ENCODE assay signal across 9 mouse cellular contexts in the genomic region with DNA sequence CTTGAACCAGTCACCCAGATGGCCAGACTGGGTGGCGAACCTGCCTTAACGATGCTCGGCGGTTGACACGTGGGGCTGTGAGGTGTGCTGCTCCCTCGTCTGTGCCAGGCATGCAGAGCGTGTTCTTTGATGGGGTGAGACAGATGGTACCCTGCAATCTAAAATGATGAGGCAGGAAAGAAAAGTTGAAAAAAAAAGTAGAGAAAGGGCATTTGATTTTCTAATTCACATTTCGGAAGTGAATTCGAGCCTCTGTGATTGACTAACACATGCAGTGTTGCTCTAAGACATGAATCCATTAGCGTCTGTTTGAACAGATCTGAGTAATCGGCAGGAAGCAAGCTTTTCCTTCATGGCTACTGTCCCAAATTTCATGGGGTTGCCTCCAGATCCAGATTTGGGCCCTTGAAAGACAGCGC.
DNase-seq lines count a peak whose midpoint lies in the region; ATAC-seq lines count a peak whose summit lies in the region.
"Had no signal": no experiment of that assay in that cellular context is flagged by ENCODE, and none has a peak within 500 bp of the region (broad histone marks: within the 10 kb centered on the region; RNA-seq: fewer than 3 reads in every experiment).

No protein-coding gene starts in this region.

- no peak for DNase-seq in forebrain, embryonic 11.5 days (ENCODE audit: low spot score)
- DNase-seq in MN1 (ENCODE audit: low spot score), result peak; percentile 45
- peak; percentile 42 for DNase-seq in lung, postnatal 25 days (ENCODE audit: low spot score)
- DNase-seq in adrenal gland, postnatal 10 days, result no peak
- no peak for DNase-seq in embryo, embryonic 9.5 days (ENCODE audit: extremely low spot score)
- DNase-seq: right cerebral cortex, postnatal 4 days had no signal

- no peak overlapping the region for H3K9ac ChIP-seq in forebrain, embryonic 15.5 days (replicated peaks)
- H3K9ac ChIP-seq in forebrain, embryonic 11.5 days (ENCODE audit: low read length), result no peak overlapping the region
- H3K9ac ChIP-seq in heart, embryonic 14.5 days (ENCODE audit: low read length), result no peak overlapping the region
- no peak overlapping the region for H3K9ac ChIP-seq in hindbrain, embryonic 13.5 days

- H3K36me3 ChIP-seq in forebrain, embryonic 15.5 days, result no peaks in the 10 kb centered on the region
- no peaks in the 10 kb centered on the region for H3K36me3 ChIP-seq in forebrain, embryonic 11.5 days (ENCODE audit: control insufficient read depth, insufficient read depth, low read length)
- no peaks in the 10 kb centered on the region for H3K36me3 ChIP-seq in heart, embryonic 14.5 days (ENCODE audit: control insufficient read depth, insufficient read depth, low read length)
- no peaks in the 10 kb centered on the region for H3K36me3 ChIP-seq in hindbrain, embryonic 13.5 days

- no peak overlapping the region for H3K4me2 ChIP-seq in forebrain, embryonic 15.5 days (replicated peaks)
- H3K4me2 ChIP-seq in forebrain, embryonic 11.5 days (ENCODE audit: low read depth, low read length, severe bottlenecking), result no peak overlapping the region
- H3K4me2 ChIP-seq in heart, embryonic 14.5 days (ENCODE audit: low read length), result peak overlapping the region; percentile 57; the same call in 1 of the 2 replicates
- H3K4me2 ChIP-seq in hindbrain, embryonic 13.5 days, result no peak overlapping the region

- H3K27ac ChIP-seq in forebrain, embryonic 15.5 days (replicated peaks), result peak overlapping the region; percentile 76
- no peak overlapping the region for H3K27ac ChIP-seq in forebrain, embryonic 11.5 days (ENCODE audit: low read depth, low read length)
- peak overlapping the region; percentile 70 to 91; a peak in 2 of 4 replicates for H3K27ac ChIP-seq in heart, embryonic 14.5 days (replicated peaks in 1 of 2; ENCODE audit: control insufficient read depth in 1 of 2, insufficient read depth in 1 of 2, low read depth in 2 of 2, low read length in 2 of 2)
- H3K27ac ChIP-seq in hindbrain, embryonic 13.5 days, result no peak overlapping the region

- 58% methylated on average over 12 of the region's 12 CpGs for WGBS in forebrain, embryonic 15.5 days
- 90% methylated on average over 12 of the region's 12 CpGs for WGBS in forebrain, embryonic 11.5 days
- WGBS in heart, embryonic 14.5 days, result 79% methylated on average over 12 of the region's 12 CpGs
- 81% methylated on average over 12 of the region's 12 CpGs for WGBS in hindbrain, embryonic 13.5 days

- H3K9me3 ChIP-seq in forebrain, embryonic 15.5 days, result no peaks in the 10 kb centered on the region
- H3K9me3 ChIP-seq in forebrain, embryonic 11.5 days (ENCODE audit: control insufficient read depth, low read length), result no peaks in the 10 kb centered on the region
- no peaks in the 10 kb centered on the region for H3K9me3 ChIP-seq in heart, embryonic 14.5 days (ENCODE audit: control insufficient read depth, low read length)
- no peaks in the 10 kb centered on the region for H3K9me3 ChIP-seq in hindbrain, embryonic 13.5 days

- ATAC-seq in forebrain, embryonic 15.5 days (replicated peaks), result peak; percentile 75
- ATAC-seq in forebrain, embryonic 11.5 days (replicated peaks; ENCODE audit: low FRiP score), result no peak
- no peak for ATAC-seq in heart, embryonic 14.5 days (ENCODE audit: insufficient number of reproducible peaks, insufficient read depth, low FRiP score, low read depth)
- no peak for ATAC-seq in hindbrain, embryonic 13.5 days (ENCODE audit: low FRiP score)

- H3K4me1 ChIP-seq in forebrain, embryonic 15.5 days, result peaks cover 29% of the 10 kb centered on the region
- H3K4me1 ChIP-seq in forebrain, embryonic 11.5 days (replicated peaks; ENCODE audit: control insufficient read depth, insufficient read depth, low read length), result no peaks in the 10 kb centered on the region
- H3K4me1 ChIP-seq in heart, embryonic 14.5 days (ENCODE audit: control insufficient read depth in 2 of 2, insufficient read depth in 2 of 2, low read length in 2 of 2), result peaks cover 4 to 21% of the 10 kb centered on the region in 2 experiments; a peak in 3 of 4 replicates
- H3K4me1 ChIP-seq in hindbrain, embryonic 13.5 days (replicated peaks), result no peaks in the 10 kb centered on the region; the same call in 1 of the 2 replicates

- H3K4me3 ChIP-seq in forebrain, embryonic 15.5 days, result no peak overlapping the region
- no peak overlapping the region for H3K4me3 ChIP-seq in forebrain, embryonic 11.5 days (ENCODE audit: low read depth, low read length)
- no peak overlapping the region for H3K4me3 ChIP-seq in heart, embryonic 14.5 days (ENCODE audit: control insufficient read depth in 1 of 2, insufficient read depth in 1 of 2, low read depth in 1 of 2, low read length in 2 of 2)
- no peak overlapping the region for H3K4me3 ChIP-seq in hindbrain, embryonic 13.5 days

- no peaks in the 10 kb centered on the region for H3K27me3 ChIP-seq in forebrain, embryonic 15.5 days
- H3K27me3 ChIP-seq in forebrain, embryonic 11.5 days (ENCODE audit: control insufficient read depth, insufficient read depth, low read length), result no peaks in the 10 kb centered on the region
- no peaks in the 10 kb centered on the region for H3K27me3 ChIP-seq in heart, embryonic 14.5 days (ENCODE audit: control insufficient read depth, insufficient read depth, low read length)
- H3K27me3 ChIP-seq in hindbrain, embryonic 13.5 days, result no peaks in the 10 kb centered on the region

Comparison
In these comparisons a context has a peak if more than half of its experiments do, and no peak if none do; other contexts are left out.
1. H3K27ac ChIP-seq: peak in forebrain, embryonic 15.5 days (single experiment) and heart, embryonic 14.5 days (2 of 2); none in forebrain, embryonic 11.5 days (single experiment) and hindbrain, embryonic 13.5 days (single experiment).
2. DNase-seq: peak in MN1 (single experiment) and lung, postnatal 25 days (single experiment); none in forebrain, embryonic 11.5 days (single experiment), adrenal gland, postnatal 10 days (single experiment) and embryo, embryonic 9.5 days (single experiment).